Mouse (Mus musculus) cerebellum, adult 2 months (tissue): Measurements from ENCODE around the gene Zfp292.

Experiments used
- CTCF ChIP-seq: fragments of 200-500 bp; IDR thresholded peaks from 2 replicates; pipeline ENCODE4 v1.5.1; 2011; ENCODE audit warnings: low read depth, mild to moderate bottlenecking, control low read depth, low read length, moderate library complexity, borderline replicate concordance; ENCODE audit not compliant: insufficient read depth
- POLR2A ChIP-seq: fragments of 200-500 bp; IDR thresholded peaks from 2 replicates; pipeline ENCODE4 v1.6.1; 2011; ENCODE audit warnings: low read length, control low read depth, borderline replicate concordance; ENCODE audit not compliant: insufficient read depth

- no peak for TF ChIP-seq CTCF
- TF ChIP-seq POLR2A: no peak
Measured at GRCm38 (mm10) chr4:34861438-34861837, 21.3 kb downstream of the Zfp292 start.
